Mouse (Mus musculus): Measurements from ENCODE around the gene Shisa5. TPM values are rescaled to one million over a fixed set of nuclear protein-coding genes. Genes with fewer than 3 reads are reported as not detected.

Gene Shisa5
- total and polyA plus RNA-seq, 3 experiments: 41.0 to 71.7 TPM; not detected in 1

- Histone ChIP-seq H3K4me3 (ENCODE audit: control insufficient read depth in 1 of 2, insufficient read depth in 1 of 2, low read depth in 2 of 2, low read length in 2 of 2) (peak within 1 kb of the TSS; percentile 66 to 93), H3K4me1 (ENCODE audit: control insufficient read depth in 1 of 2, insufficient read depth in 2 of 2, low read length in 2 of 2) (peaks cover 6 to 38% of the 10 kb centered on the region in 2 experiments), H3K27ac (ENCODE audit: control insufficient read depth, low read depth, low read length) (peak within 1 kb of the TSS; percentile 65), H3K27me3 (ENCODE audit: control insufficient read depth in 1 of 2, insufficient read depth in 2 of 2, low read length in 2 of 2) (no peaks in the 10 kb centered on the region), H3K9ac (ENCODE audit: control insufficient read depth, low read depth, low read length, poor library complexity, severe bottlenecking) (peak within 1 kb of the TSS; percentile 74), H3K36me3 (ENCODE audit: control insufficient read depth in 1 of 2, insufficient read depth in 2 of 2, low read length in 2 of 2) (peaks cover 0 to 20% of the 10 kb centered on the region in 2 experiments; a peak in 2 of 4 replicates), H3K9me3 (replicated peaks; ENCODE audit: insufficient read depth, low read length) (no peaks in the 10 kb centered on the region), H3K79me2 (ENCODE audit: control insufficient read depth, insufficient read depth, low read length, poor library complexity) (no peaks in the 10 kb centered on the region; the same call in 1 of the 2 replicates)
- peak; percentile 100 for DNase-seq (ENCODE audit: low read depth, low spot score)
- peak; percentile 87 for TF ChIP-seq TBP (IDR thresholded peaks at IDR 0.05; ENCODE audit: low read depth, low read length)
- peak; percentile 70 for TF ChIP-seq HCFC1 (IDR thresholded peaks at IDR 0.05; ENCODE audit: low read depth, low read length)
- TF ChIP-seq TCF12 (IDR thresholded peaks at IDR 0.05; ENCODE audit: low read depth, low read length): peak; percentile 51; the same call in 1 of the 2 replicates
- peak; percentile 81 for TF ChIP-seq MXI1 (IDR thresholded peaks at IDR 0.05; ENCODE audit: low read depth, low read length)
- no peak for TF ChIP-seq UBTF (IDR thresholded peaks at IDR 0.05; ENCODE audit: borderline replicate concordance, insufficient read depth, low read depth, low read length)
- TF ChIP-seq POLR2A (IDR thresholded peaks at IDR 0.05; ENCODE audit: control insufficient read depth in 1 of 2, insufficient read depth in 1 of 2, low read depth in 1 of 2, low read length in 2 of 2, poor library complexity in 1 of 2): peak; percentile 77 to 97
- TF ChIP-seq ZNF384 (IDR thresholded peaks at IDR 0.05; ENCODE audit: low read depth, low read length): no peak
- no peak for TF ChIP-seq ELF1 (IDR thresholded peaks at IDR 0.05; ENCODE audit: low read depth, low read length)
- TF ChIP-seq ZMIZ1 (IDR thresholded peaks at IDR 0.05; ENCODE audit: low read depth, low read length): peak; percentile 54; the same call in 1 of the 2 replicates
- no peak for TF ChIP-seq MEF2A (IDR thresholded peaks at IDR 0.05; ENCODE audit: extremely low read depth, insufficient replicate concordance, low read depth, low read length, poor library complexity, severe bottlenecking)
- TF ChIP-seq NELFE (IDR thresholded peaks at IDR 0.05; ENCODE audit: low read depth, low read length): peak; percentile 86
- no peak for TF ChIP-seq RAD21 (IDR thresholded peaks at IDR 0.05; ENCODE audit: low read depth, low read length)
- peak; percentile 63 for TF ChIP-seq SIN3A (IDR thresholded peaks at IDR 0.05; ENCODE audit: low read length)
- TF ChIP-seq MYB (IDR thresholded peaks at IDR 0.05; ENCODE audit: low read depth, low read length): no peak
- 0 out of 2 replicates have a peak, but pooled peaks have one; percentile 21 for TF ChIP-seq KAT2A (conservative IDR thresholded peaks at IDR 0.05; ENCODE audit: low read depth, low read length)
- no peak for TF ChIP-seq MYC (IDR thresholded peaks at IDR 0.05; ENCODE audit: low read depth, low read length)
- no peak for TF ChIP-seq CHD2 (IDR thresholded peaks at IDR 0.05; ENCODE audit: low read length)
- TF ChIP-seq POLR2AphosphoS2 (IDR thresholded peaks at IDR 0.05; ENCODE audit: low read length): peak; percentile 79
- no peak for TF ChIP-seq ZC3H11A (IDR thresholded peaks at IDR 0.05; ENCODE audit: low read depth, low read length)
- peak; percentile 22; the same call in 1 of the 2 replicates for TF ChIP-seq ETS1 (IDR thresholded peaks at IDR 0.05; ENCODE audit: low read depth, low read length)
- peak; percentile 74 for TF ChIP-seq NRF1 (IDR thresholded peaks at IDR 0.05; ENCODE audit: insufficient read depth, low read depth, low read length, poor library complexity, severe bottlenecking)
These were observed 46.8 kb upstream of the Shisa5 start, which contains the start of gene Pfkfb4 for GRCm38 (mm10) chr9:108991428-108992084. Pfkfb4 (plus strand) TSS chr9:108991778.

Measured in MEL (cell line).